Mouse (Mus musculus): ENCODE measurements at regions not wholly inside any gene's neighbourhood (a gene's known extent, or its start where the extent isn't known, plus 50 kb on each side); places are given as distances from the start of the nearest gene placed in this dataset.
A peak's percentile ranks its signal among the peaks of the same experiment; 100 is the strongest.

DNA sequence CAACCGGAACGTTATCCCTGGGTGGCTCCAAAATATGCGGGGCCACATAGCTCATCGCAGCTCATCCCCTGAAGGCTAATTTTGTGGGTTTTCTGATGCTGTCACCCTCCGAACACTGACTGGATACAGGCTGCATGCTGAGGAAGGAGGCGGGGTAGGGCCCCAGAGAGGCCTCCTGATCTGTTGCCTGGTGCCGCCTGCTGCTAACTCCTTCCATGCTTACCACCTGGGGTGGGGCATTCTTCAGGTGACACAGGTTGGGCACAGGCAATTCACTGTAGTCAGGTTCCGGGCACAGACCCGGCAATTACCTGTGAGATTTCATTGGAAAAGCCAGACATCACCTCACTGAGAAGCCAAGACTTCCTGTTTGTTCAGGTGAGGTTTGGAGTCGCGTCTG lies 213.4 kb upstream of the Kazn start:
- no peak for DNase-seq

DNA sequence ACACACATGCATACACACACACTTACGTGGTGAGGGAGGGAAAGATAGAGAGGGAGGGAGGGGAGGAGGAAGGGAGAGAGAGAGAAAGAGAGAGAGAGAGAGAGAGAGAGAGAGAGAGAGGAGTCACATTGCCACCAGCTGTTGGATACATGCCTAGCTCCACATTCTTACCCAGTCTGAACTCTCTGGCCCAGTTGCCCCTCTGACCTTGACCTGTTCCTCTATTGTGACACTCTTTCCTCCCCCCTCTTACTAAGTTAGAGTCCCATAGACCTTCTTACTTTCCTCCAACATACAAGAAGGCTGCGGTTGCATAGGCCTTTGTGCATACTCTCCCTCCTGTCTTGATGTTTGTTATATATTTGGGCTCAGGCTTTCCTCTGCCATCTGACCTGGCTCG lies 211.7 kb upstream of the Kazn start:
- DNase-seq: no peak

DNA sequence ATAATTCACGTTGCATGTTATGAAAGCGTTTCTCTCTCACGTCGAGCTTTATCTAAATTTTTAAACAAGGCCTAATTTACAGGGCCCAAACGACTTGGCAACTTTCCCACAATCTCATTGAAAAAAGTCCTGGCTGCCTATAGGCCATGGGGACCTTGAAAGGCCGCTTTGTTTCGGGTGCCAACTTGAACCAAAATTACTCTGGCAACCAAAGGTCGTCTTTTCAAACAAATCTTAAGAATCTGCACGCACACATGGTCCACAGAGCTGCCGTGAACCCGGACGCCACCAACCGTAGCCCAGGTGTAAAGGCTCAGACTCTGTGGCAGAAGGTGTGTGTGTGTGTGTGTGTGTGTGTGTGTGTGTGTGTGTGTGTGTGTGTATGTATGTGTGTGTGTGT lies 210.5 kb upstream of the Kazn start:
- DNase-seq: no peak

DNA sequence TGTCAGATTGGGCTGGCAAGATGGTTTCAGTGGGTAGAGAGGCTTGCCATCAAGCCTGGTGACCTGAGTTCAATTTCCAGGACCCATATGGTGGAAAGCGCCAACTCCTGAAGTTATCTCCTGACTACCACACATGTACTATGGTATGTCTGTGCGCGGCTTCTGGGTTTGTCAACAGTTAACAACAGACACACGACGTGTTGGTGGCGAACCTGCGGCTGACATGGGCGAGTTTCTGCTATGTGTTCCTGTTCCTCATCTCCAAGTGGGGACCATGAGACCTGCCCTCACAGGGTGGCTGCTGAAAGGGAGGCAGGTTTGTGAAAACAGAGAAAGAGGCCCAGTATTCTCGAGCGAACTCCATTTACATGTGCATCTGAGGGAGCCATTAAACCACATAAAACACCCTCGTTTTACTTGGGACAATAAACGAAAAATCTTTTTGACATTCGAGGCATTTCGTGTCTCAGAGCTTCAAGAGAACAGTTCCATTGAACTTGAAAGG lies 210.0 kb upstream of the Kazn start:
- no peak for DNase-seq

DNA sequence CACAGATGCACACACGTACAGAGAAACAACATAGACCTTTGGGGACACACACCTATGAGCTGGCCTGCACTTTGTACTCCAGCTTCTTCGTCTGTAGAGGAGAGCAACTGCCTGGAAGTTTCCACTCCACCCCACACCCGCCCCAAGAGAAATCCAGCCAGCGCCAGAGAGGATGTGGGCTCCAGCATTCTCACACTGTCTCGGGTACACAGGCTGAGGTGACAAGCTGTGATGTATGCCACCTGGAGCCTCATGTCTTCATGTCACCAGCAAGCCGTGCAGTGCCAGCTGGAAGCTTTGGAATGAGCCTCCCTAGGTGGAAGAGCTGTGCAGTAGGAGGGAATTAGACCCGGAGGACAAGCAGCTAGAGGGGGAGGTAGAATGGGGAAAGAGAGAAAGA lies 208.3 kb upstream of the Kazn start:
- no peak for DNase-seq

DNA sequence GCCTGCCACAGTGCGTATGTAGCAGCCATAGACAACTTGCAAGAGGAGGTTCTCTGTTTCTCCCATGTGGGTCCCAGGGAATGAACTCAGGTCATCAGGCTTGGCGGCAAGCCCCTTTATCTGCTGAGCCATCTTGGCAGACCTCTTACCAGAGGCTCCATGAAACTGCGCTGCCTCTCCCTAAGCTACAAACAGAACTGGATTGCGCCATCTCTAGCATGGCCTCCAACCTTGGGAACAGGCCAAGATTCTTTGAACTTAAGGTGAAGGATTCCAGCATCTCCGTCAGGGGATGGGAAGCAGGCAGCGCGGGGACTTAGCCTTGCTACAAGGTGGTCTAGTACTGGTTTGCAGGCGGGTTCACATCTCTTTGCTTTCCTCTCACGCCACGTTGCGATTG lies 201.8 kb upstream of the Kazn start:
- DNase-seq: no peak

DNA sequence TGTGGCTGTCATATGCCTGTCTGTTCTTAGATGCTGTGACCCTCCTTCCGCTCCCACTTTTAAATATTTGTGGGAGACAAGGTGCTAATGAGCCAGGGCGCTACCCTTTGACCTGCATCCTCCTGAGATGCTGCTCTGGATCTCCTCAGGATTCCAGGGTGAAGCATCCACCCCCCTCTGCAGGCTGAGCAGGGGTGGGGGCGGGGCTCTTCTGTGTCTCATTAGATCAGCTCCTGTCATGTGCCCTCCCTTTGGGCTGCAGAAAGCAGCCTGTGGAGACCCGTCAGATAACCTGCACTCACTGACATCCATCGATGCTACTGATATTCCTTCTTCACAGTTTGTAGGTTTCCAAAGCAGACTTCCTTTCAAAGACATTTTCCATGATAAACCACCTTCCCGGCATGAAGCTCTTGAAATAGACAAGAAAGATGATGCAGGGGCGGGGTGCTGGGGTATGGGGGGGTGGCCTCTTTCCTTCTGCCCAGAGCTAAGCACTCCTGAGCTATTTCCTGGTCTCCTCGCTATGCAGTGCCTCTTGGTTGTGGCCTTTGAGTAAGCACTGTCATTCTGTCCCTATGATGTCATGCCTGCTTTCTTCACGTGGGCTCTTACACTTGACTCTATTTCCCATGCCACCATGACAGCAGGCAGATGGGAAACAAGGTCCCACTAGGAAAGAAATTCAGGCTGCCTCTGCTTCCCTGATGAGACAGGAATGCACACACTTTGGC lies 200.4 kb upstream of the Kazn start:
- no peak for DNase-seq

DNA sequence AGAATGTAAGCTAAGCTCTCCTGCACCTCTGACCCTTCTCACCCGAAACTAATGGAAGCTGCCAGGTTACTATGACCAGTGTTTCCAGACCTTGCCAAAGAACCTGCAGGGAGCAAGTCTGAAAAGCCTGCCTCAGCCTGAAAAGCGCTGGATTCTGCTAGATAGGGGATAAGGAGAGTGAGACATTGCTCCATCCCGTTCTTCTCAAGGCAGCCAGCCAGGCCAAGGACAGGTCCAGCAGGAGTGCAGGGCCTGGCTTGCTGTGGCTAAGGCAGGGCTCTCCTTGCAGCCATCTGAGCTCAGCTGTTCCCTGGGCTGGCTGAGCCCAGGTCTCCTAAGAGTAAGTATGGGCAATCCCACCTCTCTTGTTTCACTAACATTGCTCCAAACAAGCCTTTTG lies 185.4 kb upstream of the Kazn start:
- DNase-seq: peak; percentile 42 to 48

DNA sequence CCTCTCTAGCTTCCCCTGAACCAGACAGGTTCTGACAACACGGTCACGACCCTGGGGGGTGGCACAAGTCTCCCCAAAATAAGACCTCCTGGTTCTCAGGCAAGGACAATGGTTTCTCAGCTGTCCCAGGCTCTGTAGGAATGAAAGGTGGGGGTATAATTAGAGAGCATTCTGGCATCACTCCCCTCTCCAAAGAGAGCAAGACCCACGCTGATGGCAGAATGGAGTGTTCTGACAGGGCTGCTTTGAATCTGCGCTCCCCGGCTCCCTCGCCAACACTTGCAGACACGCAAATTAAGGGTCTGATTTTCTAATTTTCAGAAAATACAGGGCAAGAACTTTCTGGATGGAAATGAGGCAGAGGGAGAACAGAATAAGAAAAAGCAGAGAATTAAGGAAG lies 181.2 kb upstream of the Kazn start:
- no peak for DNase-seq

DNA sequence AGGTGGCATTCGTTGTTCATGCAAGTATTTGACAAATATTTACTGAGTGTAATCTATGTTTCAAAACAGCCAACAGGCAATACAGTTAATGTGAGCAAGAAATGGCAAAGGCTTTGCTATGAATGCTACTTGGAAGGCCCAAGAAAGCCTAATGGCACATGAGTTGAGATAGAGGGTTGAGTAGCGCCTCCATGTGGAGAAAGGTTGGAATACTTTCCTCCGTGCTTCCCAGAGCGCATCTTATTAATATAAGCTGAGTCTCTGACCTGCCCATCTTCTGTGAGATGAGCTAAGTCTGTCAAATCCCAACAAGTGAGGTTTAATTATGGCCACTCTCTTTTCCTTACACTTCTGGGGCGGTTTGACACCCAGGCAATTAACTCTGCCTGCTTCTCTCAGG lies 175.7 kb upstream of the Kazn start:
- DNase-seq: no peak

DNA sequence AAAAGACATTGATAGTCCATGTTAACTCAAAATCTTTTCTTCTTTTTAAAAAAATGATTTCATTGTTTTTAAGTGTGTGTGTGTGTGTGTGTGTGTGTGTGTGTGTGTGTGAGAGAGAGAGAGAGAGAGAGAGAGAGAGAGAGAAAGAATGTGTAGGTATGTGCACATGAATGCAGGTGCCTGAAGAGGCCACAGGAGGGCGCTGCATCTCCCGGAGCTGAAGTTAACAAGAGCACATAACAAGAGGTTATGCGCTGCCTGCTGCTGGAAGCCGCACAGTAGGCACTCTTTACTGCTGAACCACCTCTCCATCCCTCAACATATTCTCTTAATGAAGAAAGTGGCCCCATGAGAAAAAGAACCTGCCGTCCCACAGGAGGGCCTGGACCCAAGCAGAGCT lies 172.6 kb upstream of the Kazn start:
- DNase-seq: no peak

DNA sequence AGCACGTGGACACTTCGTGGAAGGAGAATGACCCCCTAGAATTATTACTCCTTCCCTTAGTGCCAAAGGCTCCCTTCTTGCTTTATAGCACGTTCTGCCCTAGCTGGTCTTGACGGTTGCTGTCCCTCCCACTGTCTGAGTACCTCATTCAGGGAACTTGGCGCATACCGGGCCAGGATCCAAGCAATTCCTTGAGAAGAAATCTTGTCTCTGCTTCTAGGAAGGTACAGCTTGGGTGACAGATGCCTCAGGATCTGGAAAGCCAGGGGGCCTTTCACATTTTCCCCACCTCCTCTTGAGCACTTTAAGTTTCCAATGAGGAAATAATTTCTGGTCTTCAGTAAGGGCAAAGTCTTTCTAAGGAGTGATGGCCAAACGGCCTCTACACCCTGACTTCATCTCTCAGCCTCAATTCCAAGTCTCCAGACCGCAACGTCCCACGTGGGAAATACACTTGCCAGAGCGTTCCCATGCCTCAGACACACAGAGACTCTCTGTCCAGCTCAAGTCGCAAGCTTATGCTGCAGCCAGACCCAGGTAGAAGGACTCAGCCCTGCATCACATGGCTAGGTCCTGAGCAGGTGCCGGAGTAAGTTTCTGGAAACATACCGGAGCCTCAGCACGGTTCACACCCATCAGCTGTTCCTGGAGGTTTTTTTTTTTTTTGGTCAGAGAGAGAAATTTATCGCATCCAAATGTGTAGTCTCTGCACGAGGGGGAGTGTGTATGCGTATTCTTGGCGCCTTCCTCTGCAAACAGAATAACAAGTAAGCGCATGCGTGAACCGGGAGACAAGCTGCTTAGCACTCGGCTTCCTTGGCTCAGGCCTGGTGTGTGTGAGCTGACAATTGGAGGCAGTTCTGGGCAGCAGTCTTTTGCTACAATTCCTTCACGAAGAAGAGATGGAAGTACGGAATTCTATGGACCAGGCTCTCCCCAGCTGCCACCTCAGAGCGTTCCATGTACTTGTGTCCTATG lies 171.7 kb upstream of the Kazn start:
- DNase-seq: peak; percentile 60 to 63

DNA sequence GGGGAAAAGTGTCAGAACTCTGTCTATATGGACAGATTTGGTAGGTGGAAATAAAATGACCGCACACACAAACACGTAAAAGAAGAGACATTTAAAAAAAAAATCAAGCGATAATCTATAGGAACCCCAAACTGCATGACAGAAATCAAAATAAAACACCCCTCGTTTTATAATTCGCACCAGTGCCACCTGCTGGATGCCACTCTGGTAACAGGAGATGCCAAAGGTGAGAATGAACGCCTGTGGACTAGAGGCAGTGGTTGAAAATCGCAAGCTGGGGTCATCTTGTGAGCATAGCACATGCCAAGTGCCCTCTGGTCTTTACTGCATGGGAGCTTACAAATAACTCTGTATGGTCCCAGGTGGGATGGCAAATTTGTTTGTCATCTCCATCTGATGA lies 158.7 kb upstream of the Kazn start:
- peak in 1 of 2 experiments; percentile 21 for DNase-seq

DNA sequence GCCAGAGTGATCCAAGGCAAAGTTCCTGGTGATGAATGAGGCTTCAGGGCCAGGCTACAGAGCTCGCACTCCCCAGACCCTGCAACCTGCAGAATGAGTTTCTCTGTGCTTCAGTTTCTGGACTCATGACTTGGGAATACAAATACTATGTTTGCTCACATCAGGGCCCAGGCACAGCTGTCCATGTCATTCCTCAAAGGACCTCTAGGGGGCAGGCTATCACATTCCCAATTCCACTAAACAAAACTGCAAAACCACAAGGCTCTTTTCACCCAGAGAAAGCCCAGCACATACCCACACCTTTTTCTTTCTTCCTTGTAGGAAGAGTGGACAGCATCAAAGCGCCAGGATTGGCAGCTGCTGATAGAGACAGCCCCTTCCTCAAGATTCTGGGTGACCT lies 153.7 kb upstream of the Kazn start:
- peak; percentile 52 to 56 for DNase-seq

DNA sequence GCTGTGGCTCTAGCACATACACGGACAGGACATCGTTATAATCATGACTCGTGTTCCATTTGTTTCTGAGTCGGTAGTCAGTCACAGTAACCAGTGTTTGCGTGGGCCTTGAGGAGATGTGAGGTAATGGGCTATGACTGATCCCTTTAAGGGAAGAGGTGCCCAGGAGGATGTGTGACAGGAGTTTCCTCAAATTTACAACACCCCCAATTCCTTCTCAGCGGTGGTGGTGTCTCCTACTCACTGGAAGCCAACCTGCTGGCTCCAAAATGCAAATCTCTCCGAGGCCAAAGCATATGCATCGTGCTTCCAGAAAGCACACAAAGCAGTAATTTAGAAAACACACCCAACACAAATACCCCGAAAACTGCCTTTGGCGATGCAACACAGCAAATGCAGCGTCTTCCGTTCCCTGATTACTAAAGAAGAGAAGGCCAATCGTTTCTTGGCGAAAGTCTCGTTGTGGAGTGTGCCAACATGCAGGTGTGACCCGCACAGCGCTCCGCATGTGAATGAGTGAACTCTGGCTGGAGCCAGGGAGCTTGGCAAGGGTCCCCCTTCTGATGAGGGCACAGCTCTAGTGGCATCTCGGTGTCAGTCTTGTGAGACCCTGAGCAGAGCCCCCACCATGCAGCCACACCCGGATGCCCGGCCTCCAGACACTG lies 151.5 kb upstream of the Kazn start:
- peak; percentile 15 to 34 for DNase-seq

DNA sequence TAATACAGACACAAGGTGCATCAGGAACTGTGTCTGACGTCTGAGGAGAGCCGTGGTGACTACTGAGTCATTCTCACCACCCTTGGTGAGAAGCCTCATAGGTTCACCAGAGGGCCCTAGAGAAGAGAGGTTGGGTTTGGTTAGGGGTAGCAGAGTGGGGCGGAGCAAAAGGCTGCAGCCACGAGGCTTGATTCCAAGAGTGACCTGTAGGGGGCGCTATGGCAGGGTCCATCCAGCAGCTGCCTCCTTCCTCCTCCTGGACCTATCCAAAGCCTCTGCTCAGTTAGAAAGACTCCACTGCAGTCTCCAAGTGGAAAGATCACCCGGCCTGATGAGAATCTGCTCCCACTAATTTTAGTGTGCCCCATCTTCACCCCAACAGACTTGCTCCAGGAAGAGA lies 149.3 kb upstream of the Kazn start:
- no peak for DNase-seq

DNA sequence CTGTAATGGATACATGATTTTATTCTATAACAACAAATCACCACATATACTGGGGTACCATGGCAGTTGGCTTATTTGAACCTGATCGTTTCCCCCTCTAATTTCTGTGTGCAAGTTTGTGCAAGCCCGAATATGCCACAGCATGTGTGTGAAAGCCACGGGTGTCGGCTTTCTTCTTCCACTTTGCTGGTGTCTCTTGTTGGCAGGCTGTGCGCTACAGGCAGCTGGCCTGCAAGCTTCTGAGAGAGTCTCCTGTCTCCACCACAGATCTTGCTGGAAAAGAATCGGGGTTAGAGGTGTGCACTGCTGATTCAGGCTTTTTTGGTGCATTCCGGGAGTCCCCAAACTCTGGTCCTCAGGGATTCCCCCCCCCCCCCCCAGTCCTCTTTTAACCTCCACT lies 142.0 kb upstream of the Kazn start:
- peak in 1 of 2 experiments; percentile 21 for DNase-seq

DNA sequence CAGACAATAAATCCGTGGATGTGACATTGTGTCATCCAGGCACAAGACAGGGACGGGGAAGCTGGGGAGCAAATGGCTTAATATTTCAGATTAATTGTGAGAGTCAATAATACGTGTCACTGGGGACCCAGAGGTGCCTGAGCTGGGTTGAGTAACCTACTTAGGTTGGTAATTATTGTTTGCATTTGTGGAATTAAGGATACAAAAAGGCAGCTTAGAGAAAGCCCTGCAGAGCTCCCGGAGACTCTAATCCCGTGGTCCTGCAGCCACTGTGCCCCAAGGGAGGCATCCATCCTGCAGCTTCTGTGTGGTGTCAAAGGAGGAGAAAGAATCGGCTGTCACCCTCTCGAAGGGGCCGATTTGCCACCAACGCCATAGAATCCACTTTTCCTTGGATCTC lies 139.3 kb upstream of the Kazn start:
- DNase-seq: no peak

DNA sequence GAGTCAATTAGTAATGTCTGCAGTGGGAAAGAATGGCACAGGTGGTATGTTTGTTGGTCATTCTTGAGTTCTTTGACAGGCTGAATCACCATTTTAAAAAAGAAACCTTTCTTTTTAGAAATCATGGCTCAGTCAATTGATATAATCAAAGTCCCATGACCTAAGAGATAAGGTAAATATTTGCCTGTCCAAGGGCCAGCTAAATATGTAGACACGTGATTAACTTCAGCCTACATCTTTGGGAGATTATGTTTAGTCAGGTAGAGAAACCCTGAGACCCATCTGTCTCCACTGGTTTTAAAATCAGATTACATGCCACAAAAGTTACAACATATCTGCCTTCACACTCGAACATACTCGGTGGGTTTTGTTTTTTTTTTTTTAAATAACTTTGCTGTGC lies 128.6 kb upstream of the Kazn start:
- DNase-seq: no peak

DNA sequence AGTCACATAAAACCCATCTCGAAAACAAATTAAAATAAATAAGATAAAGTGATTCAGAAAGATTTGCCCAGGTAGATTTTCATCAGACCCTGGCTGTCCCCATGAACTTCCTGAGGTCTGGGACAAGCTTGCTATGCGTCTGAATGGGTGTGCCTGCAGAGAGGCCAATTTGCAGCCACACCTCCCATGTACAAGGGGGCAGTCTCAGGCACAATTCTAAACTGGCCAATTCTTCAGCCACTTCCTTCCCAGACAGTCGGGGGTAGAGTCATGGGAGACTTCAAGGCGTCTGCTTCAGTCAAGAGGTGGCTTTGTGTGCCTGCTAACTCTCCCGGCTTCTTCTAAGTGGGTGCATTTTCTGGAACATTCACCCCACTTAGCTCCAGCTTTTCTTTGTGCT lies 122.9 kb upstream of the Kazn start:
- no peak for DNase-seq

DNA sequence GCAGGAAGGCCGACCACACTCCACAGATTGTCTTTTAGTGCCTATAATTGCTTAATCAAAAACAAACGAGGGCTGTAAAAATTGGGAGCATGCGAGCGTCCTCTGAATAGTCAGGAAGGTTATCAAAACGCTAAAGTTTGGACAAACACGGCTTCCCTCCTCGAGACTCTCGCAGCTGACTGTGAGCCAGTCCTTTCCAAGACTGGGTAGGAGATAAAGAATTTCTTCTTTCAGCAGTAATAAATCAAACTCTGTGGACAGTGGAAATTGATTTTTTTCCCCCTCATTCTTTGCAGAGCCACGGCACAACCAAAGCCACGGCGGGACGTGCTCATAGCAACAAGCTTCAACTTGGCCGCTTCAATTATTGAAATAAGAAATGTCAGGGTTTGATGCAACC lies 119.7 kb upstream of the Kazn start:
- DNase-seq: no peak

DNA sequence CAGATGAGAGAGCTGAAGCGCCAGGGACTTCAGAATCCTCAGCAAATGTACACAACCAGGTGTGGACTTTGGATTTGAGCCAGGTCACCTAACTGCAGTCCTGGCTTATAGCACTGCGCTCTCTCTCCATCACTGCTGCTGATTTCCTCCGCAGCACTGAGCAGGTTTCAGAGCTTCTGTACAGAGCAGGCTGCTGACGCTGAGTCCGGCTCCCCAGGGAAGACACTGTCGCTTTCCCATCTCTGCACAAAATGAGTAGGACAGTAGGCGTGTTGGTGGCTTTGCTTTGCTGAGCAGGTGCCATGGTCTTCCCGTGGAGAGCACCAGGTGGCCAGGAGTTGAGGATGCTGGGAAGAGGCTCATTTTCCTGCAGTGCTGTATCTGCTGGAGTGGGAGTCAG lies 116.2 kb upstream of the Kazn start:
- DNase-seq: peak in 1 of 2 experiments; percentile 28

DNA sequence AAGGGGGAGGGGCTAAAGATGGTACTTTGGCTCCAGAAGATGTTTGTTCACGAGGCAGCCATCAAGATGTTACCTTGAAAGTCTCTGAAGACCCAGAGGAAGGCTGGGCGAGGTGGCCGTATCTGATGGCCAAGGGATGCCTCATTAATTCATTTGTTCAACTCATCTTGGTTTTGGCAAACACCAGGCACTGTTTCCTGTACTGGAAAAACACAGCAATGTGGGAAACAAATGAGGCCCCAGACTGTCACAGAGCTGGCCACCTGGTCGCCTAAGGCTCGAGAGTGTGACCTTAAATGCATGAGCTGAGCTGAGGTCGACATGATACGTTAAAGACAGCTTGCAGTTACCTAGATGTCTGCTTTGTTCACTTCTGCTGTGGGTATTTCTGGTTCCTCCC lies 114.3 kb upstream of the Kazn start:
- DNase-seq: peak in 1 of 2 experiments; percentile 34

Measured in cerebellum, postnatal 36 days (tissue).